Mouse (Mus musculus) spleen, adult 2 months (tissue): ENCODE data around the gene Mocs3. TPM values are rescaled to one million over a fixed set of nuclear protein-coding genes. Genes with fewer than 3 reads are reported as not detected.

Source experiments
- DNase-seq, 2 experiments: peaks; one replicate each; pipeline versions ENCODE4 v3.0.0 to v3.0.0-alpha.2; 2012 to 2021; ENCODE audit warnings: low spot score in 2 of 2, low read depth in 1 of 2
- H3K27ac ChIP-seq: fragments of 200-500 bp; 2 replicates; pipeline ENCODE4 v1.5.1; 2012; ENCODE audit warnings: low read length, inconsistent platforms; ENCODE audit not compliant: insufficient read depth
- H3K27me3 ChIP-seq: fragments of 200-500 bp; 2 replicates; pipeline ENCODE4 v1.6.1; 2012; ENCODE audit warnings: mild to moderate bottlenecking, moderate library complexity, low read length, inconsistent platforms; ENCODE audit not compliant: control insufficient read depth, insufficient read depth
- H3K36me3 ChIP-seq: fragments of 200-500 bp; 2 replicates; pipeline ENCODE4 v1.6.1; 2012; ENCODE audit warnings: mild to moderate bottlenecking, low read length, inconsistent platforms; ENCODE audit not compliant: control insufficient read depth, insufficient read depth
- H3K4me1 ChIP-seq: fragments of 200-500 bp; 2 replicates; pipeline ENCODE4 v1.6.1; 2011; ENCODE audit warnings: inconsistent platforms; ENCODE audit not compliant: control insufficient read depth, insufficient read depth, insufficient read length
- H3K4me3 ChIP-seq: fragments of 200-500 bp; 2 replicates; pipeline ENCODE4 v1.5.1; 2011; ENCODE audit warnings: mild to moderate bottlenecking, inconsistent platforms; ENCODE audit not compliant: insufficient read depth, insufficient read length; ENCODE audit errors: extremely low read depth
- CTCF ChIP-seq: fragments of 200-500 bp; IDR thresholded peaks from 2 replicates; pipeline ENCODE4 v1.5.1; 2011; ENCODE audit warnings: mild to moderate bottlenecking, inconsistent platforms; ENCODE audit not compliant: insufficient read depth, insufficient read length, insufficient replicate concordance; ENCODE audit errors: extremely low read depth
- POLR2A ChIP-seq: fragments of 200-500 bp; IDR thresholded peaks from 2 replicates; pipeline ENCODE4 v1.6.1; 2011; ENCODE audit warnings: low read depth, low read length, inconsistent platforms
- WGBS: fragments of 180-500 bp; shearing (Covaris S2); methylation state at CpG from one replicate; pipeline ENCODE4 v1.1.7; 2018; 5-methylcytosine and 5-hydroxymethylcytosine counted together
- polyA plus RNA-seq: library from polyadenylated mRNA; depleted of rRNA; stranded (reverse); fragments of >200 nt; gene quantifications from 2 replicates; pipeline ENCODE4 v1.2.3, GENCODE M21; 2012; rRNA removed

Gene Mocs3
- 17.0 and 36.5 TPM in 2 replicates for polyA plus RNA-seq

- Histone ChIP-seq H3K36me3 (peaks cover 14% of the 10 kb centered on the region), H3K4me3 (peak within 1 kb of the TSS; percentile 88), H3K27ac (peak within 1 kb of the TSS; percentile 83), H3K4me1 (peaks cover 13% of the 10 kb centered on the region), H3K27me3 (no peaks in the 10 kb centered on the region)
- DNase-seq, result peak; percentile 73 to 85
- under 1% methylated on average over 73 of the region's 73 CpGs for WGBS
- peak; percentile 95 for TF ChIP-seq POLR2A
- TF ChIP-seq CTCF, result no peak
Observed at GRCm38 (mm10) chr2:168230026-168230728, at the start of gene Mocs3, which contains the start of the genes Gm20716 and Dpm1. Gene Mocs3, plus strand, starts transcription at chr2:168230622. Gene Gm20716, minus strand, starts transcription at chr2:168230364. Gene Dpm1, minus strand, starts transcription at chr2:168230591.

GRCm38 (mm10) chr2:168191856-168192255 lies 38.6 kb upstream of the Mocs3 start:
- Histone ChIP-seq H3K27ac (no peak overlapping the region), H3K27me3 (no peaks in the 10 kb centered on the region), H3K4me3 (no peak overlapping the region), H3K4me1 (peaks cover 3% of the 10 kb centered on the region), H3K36me3 (peaks cover 10% of the 10 kb centered on the region)
- TF ChIP-seq CTCF, result no peak
- TF ChIP-seq POLR2A, result no peak
- WGBS, result 95% methylated on average over 2 of the region's 2 CpGs
- no peak for DNase-seq

- H3K27me3 ChIP-seq, result no peaks in the 10 kb centered on the region
- peaks cover 9% of the 10 kb centered on the region for H3K4me1 ChIP-seq
- no peak for DNase-seq
- 63% methylated on average over 2 of the region's 2 CpGs for WGBS
- TF ChIP-seq CTCF (no peak), POLR2A (no peak)
- H3K27ac ChIP-seq, result no peak overlapping the region
- H3K4me3 ChIP-seq, result no peak overlapping the region
- peaks cover 11% of the 10 kb centered on the region for H3K36me3 ChIP-seq
Observed at GRCm38 (mm10) chr2:168193685-168194084, 36.7 kb upstream of the Mocs3 start.

GRCm38 (mm10) chr2:168195721-168196120 lies 34.7 kb upstream of the Mocs3 start:
- Histone ChIP-seq H3K4me1 (peaks cover 15% of the 10 kb centered on the region), H3K27me3 (no peaks in the 10 kb centered on the region), H3K36me3 (peaks cover 11% of the 10 kb centered on the region), H3K4me3 (no peak overlapping the region), H3K27ac (no peak overlapping the region)
- WGBS, result 86% methylated on average over 2 of the region's 2 CpGs
- no peak for DNase-seq
- TF ChIP-seq CTCF (no peak), POLR2A (no peak)

- Histone ChIP-seq H3K27me3 (no peaks in the 10 kb centered on the region), H3K36me3 (peaks cover 11% of the 10 kb centered on the region), H3K27ac (no peak overlapping the region), H3K4me3 (no peak overlapping the region), H3K4me1 (peaks cover 18% of the 10 kb centered on the region)
- DNase-seq, result no peak
- TF ChIP-seq POLR2A (no peak), CTCF (no peak)
- 89% methylated on average over 1 of the region's 1 CpGs for WGBS
Observed at GRCm38 (mm10) chr2:168198421-168198820, 32.0 kb upstream of the Mocs3 start.

- no peak for TF ChIP-seq POLR2A
- no peak for TF ChIP-seq CTCF
- H3K4me1 ChIP-seq, result peaks cover 20% of the 10 kb centered on the region
- 60% methylated on average over 4 of the region's 4 CpGs for WGBS
- H3K27me3 ChIP-seq, result no peaks in the 10 kb centered on the region
- H3K4me3 ChIP-seq, result no peak overlapping the region
- H3K27ac ChIP-seq, result no peak overlapping the region
- peaks cover 11% of the 10 kb centered on the region for H3K36me3 ChIP-seq
- DNase-seq, result no peak
Observed at GRCm38 (mm10) chr2:168199476-168199875, 30.9 kb upstream of the Mocs3 start.
